Mouse (Mus musculus) cerebellum, postnatal 10 days (tissue): Measurements from ENCODE around the gene Trp53tg5.

ENCODE experiments used
- DNase-seq, 2 experiments: peaks; one replicate each; pipeline ENCODE4 v3.0.0; 2021; ENCODE audit warnings: mixed read lengths in 2 of 2

Gene Trp53tg5

DNA sequence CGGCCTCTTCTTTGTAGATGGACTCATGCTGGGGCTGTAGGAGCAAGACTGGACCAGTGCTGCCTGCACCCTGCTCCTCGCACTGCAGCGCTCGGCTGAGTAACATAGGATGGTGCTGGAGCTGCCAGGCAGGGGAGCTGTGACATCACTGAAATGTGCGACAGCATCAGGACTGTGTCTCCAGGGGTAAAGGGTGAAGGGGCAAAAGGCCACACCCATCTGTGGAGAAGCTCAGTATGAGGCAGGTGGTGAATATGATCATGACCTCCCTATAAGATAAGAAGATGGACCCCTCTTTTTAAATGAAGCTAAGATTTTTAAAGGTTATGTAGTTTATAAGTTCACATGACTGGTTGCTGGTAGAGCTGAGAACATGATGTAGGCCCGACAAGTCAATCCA is at the start of gene Trp53tg5:
Gene Trp53tg5, minus strand, starts transcription at position 101 of the 400 bp plus-strand sequence.
- DNase-seq: no peak

DNA sequence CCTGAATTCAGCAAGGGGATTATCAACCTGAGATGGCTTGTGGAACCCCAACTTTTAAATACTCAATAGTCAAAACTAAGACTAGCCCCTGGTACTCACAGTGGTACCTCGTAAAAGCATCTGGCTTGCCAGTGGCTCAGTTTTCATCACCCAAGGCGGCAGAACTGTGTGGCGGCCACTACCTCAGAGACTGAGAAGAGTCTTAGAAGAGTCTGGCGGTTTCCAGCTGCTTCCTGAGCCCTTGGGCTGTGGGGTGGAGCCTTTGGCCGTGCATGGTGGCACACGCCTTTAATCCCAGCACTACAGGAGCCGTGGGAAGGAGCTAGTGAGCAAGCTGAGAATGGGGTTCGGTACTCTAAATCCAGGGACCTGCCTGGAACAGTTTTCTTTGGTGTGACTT is 48.8 kb upstream of the Trp53tg5 start:
- DNase-seq: no peak

- no peak for DNase-seq
Measured at GRCm38 (mm10) chr2:164521841-164522240, 48.3 kb upstream of the Trp53tg5 start.

- DNase-seq: peak; percentile 60 to 62
Measured at GRCm38 (mm10) chr2:164520782-164521181, 47.3 kb upstream of the Trp53tg5 start.

DNA sequence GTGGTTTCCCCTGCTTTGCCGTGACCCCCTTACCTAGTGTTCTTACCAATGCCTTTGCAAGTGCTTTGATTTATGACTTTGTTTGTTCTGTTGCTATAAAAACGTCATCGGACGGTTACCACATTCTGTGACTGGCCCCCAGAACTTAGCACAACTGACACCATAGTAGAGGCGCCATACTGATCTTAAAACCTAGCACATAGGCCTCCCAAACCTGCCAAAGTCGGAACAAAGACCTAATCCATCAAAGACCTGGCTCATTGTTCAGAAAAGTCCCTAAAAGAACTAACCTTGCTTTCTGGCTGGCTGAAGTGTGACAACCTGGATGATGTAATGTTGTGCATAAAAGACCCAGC is 45.6 kb upstream of the Trp53tg5 start:
- DNase-seq: no peak

GRCm38 (mm10) chr2:164518266-164519170 is 45.0 kb upstream of the Trp53tg5 start:
- peak in 1 of 2 experiments; percentile 32 for DNase-seq

DNA sequence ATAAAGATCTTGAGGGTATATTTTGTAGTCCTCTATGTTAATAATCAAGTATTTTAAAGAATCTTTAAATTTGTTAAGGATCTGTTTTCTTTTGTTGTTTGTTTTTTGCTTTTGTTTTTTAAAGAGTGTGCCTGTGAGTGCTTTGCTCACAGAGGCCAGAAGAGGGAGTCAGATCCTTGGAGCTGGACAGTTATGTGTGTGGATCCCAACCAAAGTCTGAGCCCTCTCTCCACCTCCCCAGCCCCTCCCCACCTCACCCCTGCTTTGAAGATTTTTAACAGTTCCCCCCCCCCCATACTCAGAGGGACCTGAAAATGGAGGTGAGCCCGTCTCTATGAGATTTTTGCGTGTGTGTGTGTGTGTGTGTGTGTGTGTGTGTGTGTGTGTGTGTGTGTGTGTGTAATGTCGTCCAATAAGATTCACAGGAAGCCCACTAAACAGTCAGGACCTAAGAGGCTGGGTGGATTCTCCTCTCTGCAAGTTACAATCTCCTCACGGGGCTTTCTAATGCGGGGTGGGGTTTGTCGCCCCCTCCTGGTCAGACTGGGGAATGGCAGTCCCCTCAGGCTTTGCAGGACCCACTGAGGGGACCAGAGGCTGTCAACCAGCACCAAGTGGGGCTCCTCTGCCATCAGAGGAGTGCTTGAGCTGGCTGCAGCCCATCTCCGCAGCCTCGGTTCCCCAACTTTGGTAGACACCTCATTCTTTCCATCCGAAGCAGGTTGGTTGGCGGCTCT is 44.1 kb upstream of the Trp53tg5 start:
- DNase-seq: peak; percentile 63 to 65

- DNase-seq: no peak
Measured at GRCm38 (mm10) chr2:164516592-164516991, 43.1 kb upstream of the Trp53tg5 start.

GRCm38 (mm10) chr2:164515897-164516296 is 42.4 kb upstream of the Trp53tg5 start:
- no peak for DNase-seq

DNA sequence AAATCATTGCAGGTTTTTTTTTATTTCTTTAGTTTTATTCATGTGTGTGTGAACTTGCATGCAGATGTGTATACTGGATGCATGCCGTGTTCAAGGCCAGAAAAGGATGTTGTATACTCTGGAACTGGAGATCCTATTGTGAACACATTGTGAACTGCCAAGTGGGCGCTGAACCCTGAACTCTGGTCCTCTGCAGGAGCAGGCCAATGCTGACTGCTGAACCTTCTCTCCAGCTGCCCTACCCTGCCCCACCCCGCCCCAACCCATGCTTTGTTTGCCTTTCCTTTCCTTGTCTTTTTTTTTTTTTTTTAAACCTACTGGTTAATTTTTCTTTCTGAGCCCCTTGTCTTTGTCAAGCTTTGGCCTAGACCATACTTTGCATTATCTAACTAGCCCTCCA is 41.4 kb upstream of the Trp53tg5 start:
- no peak for DNase-seq

DNA sequence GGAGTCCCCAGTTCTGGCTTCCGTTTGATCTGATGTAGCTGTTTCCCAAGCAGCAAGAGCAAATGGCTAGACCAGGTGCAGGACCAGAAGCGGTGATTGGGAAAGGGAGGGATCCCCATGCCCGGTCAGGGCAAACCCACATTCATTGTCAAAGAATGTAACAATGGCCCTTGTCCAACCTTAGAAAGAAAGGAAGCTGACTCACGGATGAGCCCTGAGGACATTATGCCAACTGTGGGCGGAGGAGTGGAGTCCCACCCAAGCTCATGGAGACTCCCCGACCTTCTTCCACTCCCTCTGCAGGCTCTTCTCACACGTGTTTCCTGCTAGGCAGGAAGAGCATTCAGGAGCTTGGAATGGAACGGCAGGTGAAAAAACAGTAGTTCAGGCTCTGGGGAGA is 39.9 kb upstream of the Trp53tg5 start:
- DNase-seq: no peak

- no peak for DNase-seq
Measured at GRCm38 (mm10) chr2:164512121-164512909, 38.8 kb upstream of the Trp53tg5 start.

DNA sequence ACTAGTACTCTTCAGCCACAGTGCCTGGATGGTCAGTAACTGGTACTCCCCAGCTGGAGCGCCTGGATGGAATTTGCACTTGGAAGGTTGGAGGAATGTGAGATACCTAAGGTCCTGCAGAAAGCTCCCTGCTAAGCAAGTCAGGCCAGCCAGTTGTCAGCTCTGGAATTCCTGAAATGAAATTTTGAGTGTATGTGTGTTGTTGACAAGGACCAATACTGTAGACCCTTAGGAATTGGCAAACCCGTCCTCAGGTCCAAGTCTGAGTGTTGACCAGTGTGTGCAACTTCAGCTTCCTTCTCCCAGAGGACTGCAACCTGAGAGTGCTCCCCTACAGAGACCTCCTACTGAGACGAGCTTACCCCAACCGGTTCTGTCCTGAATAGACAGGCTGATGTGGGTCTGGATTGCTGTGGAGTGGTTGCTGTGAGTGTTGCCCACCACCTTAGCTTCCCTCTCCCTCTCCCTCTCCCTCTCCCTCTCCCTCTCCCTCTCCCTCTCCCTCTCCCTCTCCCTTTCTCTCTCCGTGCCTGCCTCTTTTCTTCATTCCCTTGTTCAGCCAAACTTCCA is 37.2 kb upstream of the Trp53tg5 start:
- no peak for DNase-seq

DNA sequence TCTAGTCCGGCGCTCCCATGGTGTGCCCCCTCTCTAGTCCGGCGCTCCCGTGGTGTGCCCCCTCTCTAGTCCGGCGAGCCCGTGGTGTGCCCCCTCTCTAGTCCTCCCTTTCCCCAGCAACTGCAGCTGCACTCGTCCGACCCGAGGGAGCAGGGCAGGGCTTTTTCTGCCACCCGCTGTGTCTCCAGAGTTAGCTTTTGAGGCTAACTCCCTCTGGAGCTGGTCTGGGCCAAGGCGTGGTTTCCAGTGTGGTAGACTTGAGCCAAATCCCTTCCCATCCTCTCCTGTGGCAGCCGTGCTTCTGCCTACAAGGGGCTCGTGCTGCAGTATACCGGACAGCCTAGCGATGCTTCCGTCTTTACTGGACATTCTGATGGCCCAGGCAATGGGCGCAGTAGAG is 34.3 kb upstream of the Trp53tg5 start:
- DNase-seq: no peak

- DNase-seq: no peak
Measured at GRCm38 (mm10) chr2:164505619-164506347, 32.3 kb upstream of the Trp53tg5 start.

- no peak for DNase-seq
Measured at GRCm38 (mm10) chr2:164504919-164505318, 31.4 kb upstream of the Trp53tg5 start.

DNA sequence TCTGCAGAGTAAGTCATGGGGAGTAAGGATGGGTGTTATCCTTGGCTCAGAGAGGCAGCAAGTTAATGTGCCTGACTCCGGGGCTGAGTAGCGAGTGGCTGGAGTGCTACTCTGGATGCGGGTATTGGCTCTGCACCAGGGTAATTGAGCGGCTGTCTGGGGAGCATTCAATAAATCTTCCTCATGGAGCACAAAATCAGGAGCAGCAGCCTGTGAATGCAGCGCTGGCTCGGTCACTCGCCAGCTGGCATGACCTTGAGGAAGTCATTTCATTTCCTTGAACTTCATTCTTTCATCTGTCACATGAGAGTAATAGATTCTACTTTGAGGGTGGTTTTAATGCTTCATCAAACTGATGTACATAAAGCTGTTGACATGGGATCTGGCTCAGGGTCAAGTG is 27.0 kb upstream of the Trp53tg5 start:
- DNase-seq: peak; percentile 37 to 58

DNA sequence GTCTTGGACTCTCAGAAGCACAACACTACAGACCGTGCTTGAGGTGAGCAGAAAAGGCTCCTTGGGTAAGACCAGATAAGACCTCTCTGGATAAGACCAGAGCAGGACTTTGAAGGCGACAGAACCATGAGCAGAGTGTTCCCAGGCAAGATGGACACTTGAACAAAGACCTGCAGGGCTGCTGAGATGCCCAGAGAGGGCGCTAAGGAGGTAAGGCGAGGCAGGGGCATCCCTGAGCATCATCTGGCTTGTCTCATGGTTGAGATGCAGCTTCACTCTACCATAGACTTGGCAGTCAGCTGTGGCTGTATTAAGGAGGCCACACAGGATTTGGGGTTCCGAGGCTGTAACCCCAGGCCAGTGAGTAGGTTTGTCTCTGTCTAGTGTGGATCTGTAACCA is 25.8 kb upstream of the Trp53tg5 start:
- DNase-seq: peak in 1 of 2 experiments; percentile 35

DNA sequence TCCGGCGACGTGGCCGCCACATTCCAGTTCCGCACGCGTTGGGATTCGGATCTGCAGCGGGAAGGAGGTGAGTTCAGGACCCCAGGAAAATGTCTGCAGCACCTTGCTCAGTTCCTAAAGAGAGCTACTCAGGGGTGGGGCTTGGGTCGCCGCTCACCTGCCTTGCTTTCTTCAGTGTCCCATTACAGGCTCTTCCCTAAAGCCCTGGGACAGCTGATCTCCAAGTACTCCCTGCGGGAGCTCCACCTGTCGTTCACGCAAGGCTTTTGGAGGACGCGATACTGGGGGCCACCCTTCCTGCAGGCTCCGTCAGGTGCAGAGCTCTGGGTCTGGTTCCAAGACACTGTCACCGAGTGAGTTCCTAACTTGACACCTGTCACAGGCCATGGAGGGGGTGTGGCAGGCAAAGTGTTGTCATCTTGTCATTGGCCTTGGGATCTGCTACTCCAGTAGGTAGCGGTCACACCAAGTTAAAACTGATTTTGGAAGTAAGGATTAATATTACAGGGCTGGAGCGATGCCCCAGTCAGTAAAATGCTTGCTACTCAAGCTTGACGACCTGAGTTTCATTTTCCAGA is 24.3 kb upstream of the Trp53tg5 start:
- DNase-seq: peak in 1 of 2 experiments; percentile 32

DNA sequence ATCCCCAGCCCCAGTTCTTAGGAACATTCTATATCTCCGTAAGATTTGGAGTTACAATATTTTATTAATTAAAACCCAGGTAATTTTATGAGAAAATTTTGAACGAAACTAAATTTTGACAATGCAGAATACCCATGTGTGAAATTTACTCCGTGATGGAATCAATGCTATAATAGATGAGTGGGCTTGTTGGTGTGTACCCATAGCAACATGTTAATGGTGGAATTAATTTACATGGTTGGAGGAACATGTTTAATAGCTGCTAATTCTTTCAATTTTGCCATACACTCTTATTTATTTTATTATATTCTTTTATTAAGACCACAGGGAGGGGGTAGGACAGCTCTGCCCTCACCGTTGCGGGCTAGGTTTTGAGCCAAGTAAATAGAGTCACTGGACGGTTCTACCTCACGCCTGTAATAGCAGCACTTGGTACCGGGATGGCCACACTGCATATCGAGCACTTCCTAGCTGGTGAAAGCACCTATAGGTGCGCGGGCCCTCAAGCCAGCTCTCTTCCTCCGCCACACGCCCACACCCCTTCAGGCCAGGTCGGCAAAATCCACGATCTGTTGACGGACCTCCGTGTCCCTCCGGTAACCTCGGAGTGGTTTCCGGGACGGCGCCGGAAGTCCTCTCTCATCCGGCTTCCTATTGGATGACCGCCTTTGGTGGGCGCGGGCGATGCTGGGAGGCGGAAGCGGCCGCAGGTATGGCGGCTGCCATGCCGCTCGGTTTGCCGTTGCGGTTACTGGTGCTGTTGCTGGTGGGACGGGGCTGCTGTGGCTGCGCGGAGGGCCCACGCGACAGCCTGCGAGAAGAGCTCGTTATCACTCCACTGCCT is 23.5 kb upstream of the Trp53tg5 start, which contains the start of gene Pigt:
Gene Pigt, plus strand, starts transcription at position 674 of the 844 bp plus-strand sequence.
- DNase-seq: peak; percentile 94

DNA sequence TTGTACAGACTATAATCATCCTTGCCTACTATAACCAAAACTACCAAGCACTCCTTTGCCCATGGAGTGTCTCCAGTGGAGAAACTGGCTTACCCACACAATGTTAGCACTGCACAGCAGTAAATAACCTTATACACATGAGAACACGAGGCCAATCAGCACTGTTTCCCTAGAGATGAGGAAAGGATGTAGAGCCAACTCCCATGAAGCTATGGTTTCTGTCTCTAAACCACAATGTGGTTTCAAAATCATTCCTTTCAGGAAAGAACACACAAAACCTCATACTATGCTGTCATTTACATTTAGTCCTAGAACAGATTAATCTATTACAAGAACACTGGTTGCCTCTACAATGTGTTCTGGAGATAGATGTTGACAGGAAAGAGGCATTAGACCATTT is 22.8 kb upstream of the Trp53tg5 start:
- no peak for DNase-seq
